Mouse (Mus musculus) adrenal gland, adult 2 months (tissue): ENCODE data around the gene Tmem50a. TPM values are rescaled to one million over a fixed set of nuclear protein-coding genes. Genes with fewer than 3 reads are reported as not detected.

Experiments used
- DNase-seq: peaks from one replicate; pipeline ENCODE4 v3.0.0; 2021
- long read RNA-seq: library from polyadenylated mRNA; stranded (forward); transcript quantifications from one replicate; pipeline ENCODE4 v2.0.0, GENCODE M21; 2021
- polyA plus RNA-seq: library from polyadenylated mRNA; depleted of rRNA; stranded (reverse); fragments of >200 nt; gene quantifications from 2 replicates; pipeline ENCODE4 v1.2.3, GENCODE M21; 2012; rRNA removed
- total RNA-seq, 2 experiments: library from RNA; stranded (reverse); gene quantifications; 2 replicates each; pipeline ENCODE4 v1.2.3; 2021

The Tmem50a gene
- total RNA-seq: 100 to 1,000 TPM; 231 to 336 TPM
- polyA plus RNA-seq: 150 and 191 TPM in 2 replicates
- long read RNA-seq, transcript Tmem50a-201 (7 exons, 1,204 nt): major isoform, 175 of 204 reads
- long read RNA-seq, transcript Tmem50a-202 (7 exons, 719 nt): minor isoform, 8 of 204 reads
- long read RNA-seq, partial matches to known transcripts: 3 of 204 reads
- long read RNA-seq, other reads (novel, unspliced or antisense): 18 of 204 reads

DNA sequence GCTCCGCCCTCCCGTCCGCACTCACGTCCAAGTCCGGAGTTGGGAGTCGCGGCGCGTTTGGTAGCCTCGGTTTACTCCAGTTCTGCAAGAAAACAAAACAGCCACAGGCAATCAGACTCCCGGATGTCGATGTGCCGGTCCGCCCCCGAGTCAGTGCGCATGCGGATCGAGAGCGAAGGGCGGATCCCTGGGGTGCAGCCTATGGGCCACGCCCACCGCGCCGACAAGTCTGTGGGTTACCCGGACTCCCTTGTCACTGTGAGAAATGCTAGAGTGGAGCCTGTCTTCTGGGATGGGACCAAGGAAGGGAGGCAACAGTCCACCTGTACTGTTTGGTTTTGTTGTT lies at the start of gene Tmem50a:
TSS of gene Tmem50a (minus strand) at position 161 of the 346 bp plus-strand sequence.
- DNase-seq: peak; percentile 97

- DNase-seq: peak; percentile 24
These were observed 48.4 kb upstream of the Tmem50a start for GRCm38 (mm10) chr4:134963021-134963776.

- DNase-seq: peak; percentile 65
These were observed 41.5 kb upstream of the Tmem50a start for GRCm38 (mm10) chr4:134956328-134956727.

GRCm38 (mm10) chr4:134955845-134956244 lies 41.0 kb upstream of the Tmem50a start:
- no peak for DNase-seq

DNA sequence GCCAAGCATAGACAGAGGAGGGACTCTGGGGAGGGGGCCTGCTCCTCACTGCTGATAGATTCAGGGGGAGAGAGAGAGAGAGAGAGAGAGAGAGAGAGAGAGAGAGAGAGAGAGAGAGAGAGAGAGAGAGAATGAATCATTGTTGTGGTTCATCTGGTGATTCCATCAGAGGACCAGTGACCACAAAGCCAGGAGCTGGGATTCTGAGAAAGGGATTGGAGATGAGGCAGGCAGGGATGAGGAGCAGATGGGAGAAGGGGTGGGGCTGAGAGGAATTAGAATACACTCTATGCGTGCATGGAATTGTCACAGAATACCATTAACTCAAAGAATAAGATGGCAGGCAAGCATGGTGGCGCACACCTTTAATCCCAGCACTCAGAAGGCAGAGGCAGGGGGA lies 40.4 kb upstream of the Tmem50a start:
- no peak for DNase-seq

DNA sequence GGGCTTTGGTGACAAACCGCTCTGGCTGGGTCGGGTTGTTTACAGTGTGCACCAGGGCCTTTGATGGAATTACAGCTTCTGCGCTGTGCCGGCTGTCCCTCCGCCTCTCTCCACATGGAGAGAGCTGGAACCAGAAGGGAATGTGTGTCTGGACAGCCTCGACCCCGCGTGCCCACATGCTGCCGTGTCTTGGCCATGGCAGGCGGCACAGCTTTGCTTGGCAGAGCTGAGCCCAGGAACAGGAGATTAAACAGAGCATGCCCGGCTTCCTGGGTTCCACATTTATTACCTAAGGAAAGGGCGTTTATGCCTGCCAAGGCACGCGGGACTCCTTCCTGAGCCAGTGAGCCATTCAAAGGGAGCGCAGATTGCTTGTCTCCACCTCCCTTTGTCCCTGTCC lies 39.6 kb upstream of the Tmem50a start:
- DNase-seq: no peak

DNA sequence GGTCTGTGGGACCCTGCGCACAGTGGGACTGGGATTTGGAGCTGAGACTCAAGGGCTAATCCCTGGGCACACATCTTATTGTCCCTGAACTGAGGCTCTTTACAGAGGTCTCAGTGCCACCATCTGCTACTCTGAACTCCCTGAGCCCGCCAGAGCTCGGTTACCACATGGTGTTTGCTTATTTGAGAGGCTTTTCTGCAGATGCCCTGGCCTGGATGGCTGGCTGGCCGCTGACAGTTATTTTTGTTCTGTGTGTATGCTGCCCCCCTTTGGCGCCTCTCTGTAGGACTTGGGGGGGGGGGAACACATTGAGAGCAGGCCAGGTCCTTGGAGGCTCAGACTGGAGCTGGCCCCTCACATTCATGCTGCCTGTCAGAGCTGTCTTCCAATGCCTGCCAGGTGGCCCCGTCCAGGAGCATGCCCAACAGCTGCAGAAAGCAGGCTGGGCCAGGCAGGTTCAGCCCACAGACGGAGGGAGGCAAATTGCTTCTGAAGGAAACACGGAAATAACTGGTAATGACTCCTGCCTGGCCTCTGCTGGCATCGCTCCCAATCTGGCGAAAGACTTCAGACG lies 35.8 kb upstream of the Tmem50a start:
- DNase-seq: peak; percentile 26

- DNase-seq: peak; percentile 70
These were observed 31.4 kb upstream of the Tmem50a start for GRCm38 (mm10) chr4:134946024-134946744.

GRCm38 (mm10) chr4:134943758-134944538 lies 29.1 kb upstream of the Tmem50a start:
- DNase-seq: no peak

- DNase-seq: no peak
These were observed 25.1 kb upstream of the Tmem50a start for GRCm38 (mm10) chr4:134939900-134940299.

DNA sequence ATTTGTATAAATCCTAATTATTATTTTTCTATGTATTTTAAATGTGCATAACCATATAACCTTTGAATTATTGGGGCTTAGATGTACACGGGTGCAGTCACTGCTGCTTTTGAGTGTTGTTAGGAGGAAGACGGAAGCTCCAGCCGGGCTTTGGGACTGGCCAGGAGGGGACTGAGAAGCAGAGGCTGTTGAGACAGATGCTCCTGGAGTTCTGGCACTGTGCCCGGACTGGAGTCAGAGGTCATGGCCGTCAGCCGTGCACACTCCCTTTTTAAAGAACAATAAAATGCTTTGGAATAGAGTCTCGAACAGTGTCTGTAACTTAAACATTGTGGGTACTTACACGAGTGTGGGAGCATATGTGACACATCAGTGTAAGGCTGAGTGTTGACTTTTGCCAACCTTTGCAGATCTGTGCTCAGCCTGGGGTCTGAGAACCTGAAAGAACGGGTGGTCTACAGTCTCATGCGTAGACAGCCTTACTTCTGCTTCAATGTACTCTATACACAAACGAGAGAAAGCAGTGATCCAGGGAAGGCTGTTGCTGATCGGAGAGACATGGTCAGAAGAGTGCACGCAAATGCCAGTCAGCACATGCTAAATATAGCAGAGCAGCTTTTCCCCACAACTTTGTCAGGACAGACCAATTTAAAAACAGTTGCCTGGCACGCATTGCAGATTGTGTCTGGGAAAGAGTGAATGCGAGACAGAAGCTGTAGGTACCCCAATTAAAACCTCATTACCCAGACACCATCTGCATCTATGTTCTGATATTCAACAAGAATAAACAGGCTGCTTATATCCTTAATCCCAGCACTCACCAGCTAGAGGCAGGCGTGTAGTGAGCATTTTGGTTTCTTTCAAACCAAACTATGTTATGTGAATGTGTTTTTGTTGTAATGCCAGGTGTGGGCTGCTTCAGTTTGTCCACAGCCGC lies 22.7 kb upstream of the Tmem50a start:
- DNase-seq: peak; percentile 46

- peak; percentile 95 for DNase-seq
These were observed 16.1 kb upstream of the Tmem50a start, which contains the start of gene Syf2 for GRCm38 (mm10) chr4:134930684-134931481. Gene Syf2, plus strand, starts transcription at chr4:134930898.

DNA sequence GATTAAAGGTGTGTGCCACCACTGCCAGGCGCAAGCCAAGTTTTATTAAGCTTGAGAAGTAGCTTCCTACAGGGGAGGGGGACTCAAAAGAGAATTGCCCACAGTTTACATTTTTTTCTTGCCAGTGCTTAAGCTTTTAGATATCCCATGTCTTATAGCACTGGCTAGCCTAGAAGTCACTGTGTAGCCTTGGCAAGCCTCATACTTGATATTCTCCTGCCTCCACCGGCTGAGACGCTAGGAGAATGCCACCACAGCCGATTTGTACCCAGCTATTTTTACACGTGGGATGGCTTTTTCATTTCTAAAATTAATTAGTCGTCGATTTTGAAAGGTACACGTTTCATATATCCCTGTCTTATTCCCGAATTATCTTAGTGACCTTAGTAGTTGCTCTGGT lies 15.4 kb upstream of the Tmem50a start:
- peak; percentile 24 for DNase-seq

DNA sequence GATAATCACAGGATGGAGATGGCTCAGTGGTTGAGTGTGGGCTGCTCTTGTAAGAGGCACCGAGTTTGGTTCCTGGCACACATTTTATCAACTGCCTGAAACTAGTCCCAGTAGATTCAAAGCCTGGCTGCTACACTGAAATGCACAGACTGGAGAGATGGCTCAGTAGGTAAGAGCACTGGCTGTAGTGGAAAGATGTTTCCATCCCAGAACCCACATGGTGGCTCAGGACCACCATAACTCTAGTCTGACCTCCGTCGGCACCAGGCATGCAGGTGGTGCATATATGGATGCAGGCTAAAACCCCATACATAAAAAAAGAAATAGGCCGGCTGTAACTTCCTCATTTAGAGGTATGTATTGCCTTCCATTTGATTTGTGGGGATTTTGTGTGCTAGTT lies 14.7 kb upstream of the Tmem50a start:
- DNase-seq: no peak

- DNase-seq: no peak
These were observed 13.6 kb upstream of the Tmem50a start for GRCm38 (mm10) chr4:134928464-134928836.

- no peak for DNase-seq
These were observed 13.1 kb upstream of the Tmem50a start for GRCm38 (mm10) chr4:134927815-134928463.

GRCm38 (mm10) chr4:134925206-134925605 lies 10.4 kb upstream of the Tmem50a start:
- peak; percentile 41 for DNase-seq

DNA sequence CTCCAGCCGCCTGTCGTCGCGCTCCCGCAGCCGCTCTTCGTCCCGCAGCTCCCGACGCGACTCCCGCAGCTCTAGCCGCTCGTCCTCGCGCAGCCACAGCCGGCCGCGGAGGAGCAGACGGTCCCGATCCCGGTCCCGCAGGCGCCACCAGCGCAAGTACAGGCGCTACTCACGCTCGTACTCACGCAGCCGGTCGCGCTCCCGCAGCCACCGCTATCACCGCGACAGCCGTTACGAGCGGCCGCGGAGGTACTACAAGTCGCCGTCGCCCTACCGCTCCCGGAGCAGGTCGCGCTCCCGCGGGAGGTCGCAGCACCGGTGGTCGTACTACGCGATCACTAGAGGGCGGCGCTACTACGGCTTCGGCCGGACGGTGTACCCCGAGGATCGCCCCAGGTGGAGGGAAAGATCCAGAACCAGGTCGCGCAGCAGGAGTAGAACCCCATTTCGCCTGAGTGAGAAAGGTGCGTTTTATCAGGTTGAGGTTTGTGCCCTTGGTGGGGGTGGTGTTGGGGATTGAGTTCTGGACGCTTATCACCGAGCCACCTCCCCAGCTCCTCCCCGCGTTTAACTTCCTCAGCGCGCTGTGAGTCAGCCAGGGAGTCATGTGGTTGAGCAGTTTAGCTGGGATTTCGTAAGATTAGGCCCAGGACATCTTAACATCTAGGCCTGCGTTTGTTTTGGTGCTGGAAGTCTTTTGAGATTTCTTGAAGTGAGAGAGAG lies 9.4 kb upstream of the Tmem50a start:
- DNase-seq: peak; percentile 91
